Mouse (Mus musculus): ENCODE measurements around the gene Rtel1. TPM values are rescaled to one million over a fixed set of nuclear protein-coding genes. Genes with fewer than 3 reads are reported as not detected.

The Rtel1 gene
- polyA plus RNA-seq, 1 experiment, result 54.2 TPM

- H3K27me3 ChIP-seq (ENCODE audit: control insufficient read depth, insufficient read depth, low read length, poor library complexity, severe bottlenecking), result no peaks in the 10 kb centered on the region
- H3K36me3 ChIP-seq (ENCODE audit: control insufficient read depth, insufficient read depth, low read length, poor library complexity, severe bottlenecking), result peaks cover 3% of the 10 kb centered on the region; the same call in 1 of the 2 replicates
Measured at GRCm38 (mm10) chr2:181380251-181380650, 60.7 kb downstream of the Rtel1 start.

GRCm38 (mm10) chr2:181381107-181381506, 61.6 kb downstream of the Rtel1 start:
- Histone ChIP-seq H3K4me1 (ENCODE audit: control insufficient read depth, insufficient read depth, low read length) (no peaks in the 10 kb centered on the region), H3K27me3 (ENCODE audit: control insufficient read depth, insufficient read depth, low read length, poor library complexity, severe bottlenecking) (no peaks in the 10 kb centered on the region), H3K9ac (ENCODE audit: low read depth, poor library complexity, severe bottlenecking) (no peak overlapping the region), H3K4me3 (ENCODE audit: low read depth, low read length) (no peak overlapping the region), H3K36me3 (ENCODE audit: control insufficient read depth, insufficient read depth, low read length, poor library complexity, severe bottlenecking) (peaks cover 3% of the 10 kb centered on the region; the same call in 1 of the 2 replicates), H3K27ac (ENCODE audit: insufficient read depth, low read length) (no peak overlapping the region), H3K9me3 (replicated peaks; ENCODE audit: control insufficient read depth, insufficient read depth, low read length, poor library complexity, severe bottlenecking) (no peaks in the 10 kb centered on the region)
- no peak for TF ChIP-seq POLR2A (IDR thresholded peaks at IDR 0.05; ENCODE audit: insufficient read depth, low read length)
- TF ChIP-seq CTCF (IDR thresholded peaks at IDR 0.05; ENCODE audit: low read depth, low read length), result no peak
- no peak for TF ChIP-seq EP300 (IDR thresholded peaks at IDR 0.05; ENCODE audit: insufficient read depth, low read depth, low read length)

More at GRCm38 (mm10) chr2:181380251-181380650, 60.7 kb downstream of the Rtel1 start:
- TF ChIP-seq CTCF (IDR thresholded peaks at IDR 0.05; ENCODE audit: low read depth, low read length) (no peak), POLR2A (IDR thresholded peaks at IDR 0.05; ENCODE audit: insufficient read depth, low read length) (no peak), EP300 (IDR thresholded peaks at IDR 0.05; ENCODE audit: insufficient read depth, low read depth, low read length) (no peak)
- no peak overlapping the region for H3K9ac ChIP-seq (ENCODE audit: low read depth, poor library complexity, severe bottlenecking)
- no peak overlapping the region for H3K4me3 ChIP-seq (ENCODE audit: low read depth, low read length)
- no peak overlapping the region for H3K27ac ChIP-seq (ENCODE audit: insufficient read depth, low read length)
- no peaks in the 10 kb centered on the region for H3K4me1 ChIP-seq (ENCODE audit: control insufficient read depth, insufficient read depth, low read length)
- no peaks in the 10 kb centered on the region for H3K9me3 ChIP-seq (replicated peaks; ENCODE audit: control insufficient read depth, insufficient read depth, low read length, poor library complexity, severe bottlenecking)

GRCm38 (mm10) chr2:181381631-181382306, 62.2 kb downstream of the Rtel1 start:
- no peaks in the 10 kb centered on the region for H3K27me3 ChIP-seq (ENCODE audit: control insufficient read depth, insufficient read depth, low read length, poor library complexity, severe bottlenecking)
- H3K27ac ChIP-seq (ENCODE audit: insufficient read depth, low read length), result no peak overlapping the region
- no peak overlapping the region for H3K4me3 ChIP-seq (ENCODE audit: low read depth, low read length)
- H3K4me1 ChIP-seq (ENCODE audit: control insufficient read depth, insufficient read depth, low read length), result no peaks in the 10 kb centered on the region
- TF ChIP-seq EP300 (IDR thresholded peaks at IDR 0.05; ENCODE audit: insufficient read depth, low read depth, low read length) (no peak), CTCF (IDR thresholded peaks at IDR 0.05; ENCODE audit: low read depth, low read length) (no peak), POLR2A (IDR thresholded peaks at IDR 0.05; ENCODE audit: insufficient read depth, low read length) (no peak)
- H3K9ac ChIP-seq (ENCODE audit: low read depth, poor library complexity, severe bottlenecking), result no peak overlapping the region
- no peaks in the 10 kb centered on the region for H3K9me3 ChIP-seq (replicated peaks; ENCODE audit: control insufficient read depth, insufficient read depth, low read length, poor library complexity, severe bottlenecking)
- H3K36me3 ChIP-seq (ENCODE audit: control insufficient read depth, insufficient read depth, low read length, poor library complexity, severe bottlenecking), result peaks cover 3% of the 10 kb centered on the region; the same call in 1 of the 2 replicates

GRCm38 (mm10) chr2:181384463-181384862, 64.9 kb downstream of the Rtel1 start:
- Histone ChIP-seq H3K4me1 (ENCODE audit: control insufficient read depth, insufficient read depth, low read length) (no peaks in the 10 kb centered on the region), H3K9me3 (replicated peaks; ENCODE audit: control insufficient read depth, insufficient read depth, low read length, poor library complexity, severe bottlenecking) (no peaks in the 10 kb centered on the region), H3K4me3 (ENCODE audit: low read depth, low read length) (no peak overlapping the region), H3K9ac (ENCODE audit: low read depth, poor library complexity, severe bottlenecking) (no peak overlapping the region), H3K27ac (ENCODE audit: insufficient read depth, low read length) (no peak overlapping the region), H3K36me3 (ENCODE audit: control insufficient read depth, insufficient read depth, low read length, poor library complexity, severe bottlenecking) (no peaks in the 10 kb centered on the region; the same call in 1 of the 2 replicates), H3K27me3 (ENCODE audit: control insufficient read depth, insufficient read depth, low read length, poor library complexity, severe bottlenecking) (no peaks in the 10 kb centered on the region)
- TF ChIP-seq CTCF (IDR thresholded peaks at IDR 0.05; ENCODE audit: low read depth, low read length), result no peak
- no peak for TF ChIP-seq POLR2A (IDR thresholded peaks at IDR 0.05; ENCODE audit: insufficient read depth, low read length)
- no peak for TF ChIP-seq EP300 (IDR thresholded peaks at IDR 0.05; ENCODE audit: insufficient read depth, low read depth, low read length)

GRCm38 (mm10) chr2:181384919-181385391, 65.4 kb downstream of the Rtel1 start:
- Histone ChIP-seq H3K4me3 (ENCODE audit: low read depth, low read length) (no peak overlapping the region), H3K4me1 (ENCODE audit: control insufficient read depth, insufficient read depth, low read length) (no peaks in the 10 kb centered on the region), H3K27ac (ENCODE audit: insufficient read depth, low read length) (no peak overlapping the region), H3K27me3 (ENCODE audit: control insufficient read depth, insufficient read depth, low read length, poor library complexity, severe bottlenecking) (no peaks in the 10 kb centered on the region), H3K9me3 (replicated peaks; ENCODE audit: control insufficient read depth, insufficient read depth, low read length, poor library complexity, severe bottlenecking) (no peaks in the 10 kb centered on the region), H3K36me3 (ENCODE audit: control insufficient read depth, insufficient read depth, low read length, poor library complexity, severe bottlenecking) (no peaks in the 10 kb centered on the region; the same call in 1 of the 2 replicates), H3K9ac (ENCODE audit: low read depth, poor library complexity, severe bottlenecking) (no peak overlapping the region)
- TF ChIP-seq EP300 (IDR thresholded peaks at IDR 0.05; ENCODE audit: insufficient read depth, low read depth, low read length) (no peak), CTCF (IDR thresholded peaks at IDR 0.05; ENCODE audit: low read depth, low read length) (no peak), POLR2A (IDR thresholded peaks at IDR 0.05; ENCODE audit: insufficient read depth, low read length) (no peak)

GRCm38 (mm10) chr2:181385885-181386284, 66.3 kb downstream of the Rtel1 start:
- Histone ChIP-seq H3K36me3 (ENCODE audit: control insufficient read depth, insufficient read depth, low read length, poor library complexity, severe bottlenecking) (no peaks in the 10 kb centered on the region; the same call in 1 of the 2 replicates), H3K4me1 (ENCODE audit: control insufficient read depth, insufficient read depth, low read length) (no peaks in the 10 kb centered on the region), H3K9ac (ENCODE audit: low read depth, poor library complexity, severe bottlenecking) (no peak overlapping the region), H3K4me3 (ENCODE audit: low read depth, low read length) (no peak overlapping the region), H3K27me3 (ENCODE audit: control insufficient read depth, insufficient read depth, low read length, poor library complexity, severe bottlenecking) (no peaks in the 10 kb centered on the region), H3K9me3 (replicated peaks; ENCODE audit: control insufficient read depth, insufficient read depth, low read length, poor library complexity, severe bottlenecking) (no peaks in the 10 kb centered on the region), H3K27ac (ENCODE audit: insufficient read depth, low read length) (no peak overlapping the region)
- TF ChIP-seq CTCF (IDR thresholded peaks at IDR 0.05; ENCODE audit: low read depth, low read length), result no peak
- TF ChIP-seq POLR2A (IDR thresholded peaks at IDR 0.05; ENCODE audit: insufficient read depth, low read length), result no peak
- no peak for TF ChIP-seq EP300 (IDR thresholded peaks at IDR 0.05; ENCODE audit: insufficient read depth, low read depth, low read length)
